Mouse (Mus musculus): ENCODE data around the gene Tmem204. TPM values are rescaled to one million over a fixed set of nuclear protein-coding genes. Genes with fewer than 3 reads are reported as not detected.

The Tmem204 gene
- polyA plus RNA-seq, 1 experiment, result 0.70 TPM

DNA sequence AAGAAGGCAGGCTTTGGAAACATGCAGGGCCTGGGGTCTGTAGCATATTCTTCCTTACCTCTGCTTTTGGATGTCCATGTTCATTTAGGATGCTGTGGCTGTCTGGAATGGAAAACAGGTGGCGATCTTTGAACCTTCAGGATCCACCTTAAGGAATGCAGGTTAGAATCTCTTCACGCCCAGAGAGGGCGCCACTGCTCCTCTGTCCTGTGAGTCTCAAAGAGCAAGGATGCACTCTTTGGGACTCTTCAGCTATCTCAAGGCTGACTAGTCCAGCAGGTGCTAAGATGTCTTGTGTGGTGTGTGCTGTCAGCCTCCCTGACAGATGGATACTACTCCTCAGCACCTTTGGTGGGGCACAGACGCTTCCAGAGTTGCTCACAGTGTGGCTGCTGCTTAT lies 47.2 kb downstream of the Tmem204 start:
- Histone ChIP-seq H3K4me3 (ENCODE audit: low read depth, low read length) (no peak overlapping the region), H3K9ac (ENCODE audit: low read depth, poor library complexity, severe bottlenecking) (no peak overlapping the region), H3K36me3 (ENCODE audit: control insufficient read depth, insufficient read depth, low read length, poor library complexity, severe bottlenecking) (peaks cover 2% of the 10 kb centered on the region; the same call in 1 of the 2 replicates), H3K9me3 (replicated peaks; ENCODE audit: control insufficient read depth, insufficient read depth, low read length, poor library complexity, severe bottlenecking) (no peaks in the 10 kb centered on the region), H3K27ac (ENCODE audit: insufficient read depth, low read length) (no peak overlapping the region), H3K4me1 (ENCODE audit: control insufficient read depth, insufficient read depth, low read length) (no peaks in the 10 kb centered on the region), H3K27me3 (ENCODE audit: control insufficient read depth, insufficient read depth, low read length, poor library complexity, severe bottlenecking) (no peaks in the 10 kb centered on the region)
- peak; percentile 56 for TF ChIP-seq CTCF (IDR thresholded peaks at IDR 0.05; ENCODE audit: low read depth, low read length)
- no peak for TF ChIP-seq EP300 (IDR thresholded peaks at IDR 0.05; ENCODE audit: insufficient read depth, low read depth, low read length)
- TF ChIP-seq POLR2A (IDR thresholded peaks at IDR 0.05; ENCODE audit: insufficient read depth, low read length), result no peak

GRCm38 (mm10) chr17:25016292-25017132 lies 66.9 kb downstream of the Tmem204 start:
- Histone ChIP-seq H3K27ac (ENCODE audit: insufficient read depth, low read length) (0 out of 2 replicates have a peak overlapping the region, but pooled peaks have one; percentile 6), H3K4me3 (ENCODE audit: low read depth, low read length) (peak overlapping the region; percentile 74), H3K9ac (ENCODE audit: low read depth, poor library complexity, severe bottlenecking) (peak overlapping the region; percentile 63), H3K9me3 (replicated peaks; ENCODE audit: control insufficient read depth, insufficient read depth, low read length, poor library complexity, severe bottlenecking) (no peaks in the 10 kb centered on the region), H3K36me3 (ENCODE audit: control insufficient read depth, insufficient read depth, low read length, poor library complexity, severe bottlenecking) (peaks cover 7% of the 10 kb centered on the region), H3K4me1 (ENCODE audit: control insufficient read depth, insufficient read depth, low read length) (no peaks in the 10 kb centered on the region), H3K27me3 (ENCODE audit: control insufficient read depth, insufficient read depth, low read length, poor library complexity, severe bottlenecking) (no peaks in the 10 kb centered on the region)
- no peak for TF ChIP-seq EP300 (IDR thresholded peaks at IDR 0.05; ENCODE audit: insufficient read depth, low read depth, low read length)
- peak; percentile 12 for TF ChIP-seq CTCF (IDR thresholded peaks at IDR 0.05; ENCODE audit: low read depth, low read length)

- Histone ChIP-seq H3K9me3 (replicated peaks; ENCODE audit: control insufficient read depth, insufficient read depth, low read length, poor library complexity, severe bottlenecking) (no peaks in the 10 kb centered on the region), H3K9ac (ENCODE audit: low read depth, poor library complexity, severe bottlenecking) (peak within 1 kb of the TSS; percentile 86), H3K4me3 (ENCODE audit: low read depth, low read length) (peak within 1 kb of the TSS; percentile 84), H3K36me3 (ENCODE audit: control insufficient read depth, insufficient read depth, low read length, poor library complexity, severe bottlenecking) (peaks cover 8% of the 10 kb centered on the region), H3K4me1 (ENCODE audit: control insufficient read depth, insufficient read depth, low read length) (no peaks in the 10 kb centered on the region), H3K27me3 (ENCODE audit: control insufficient read depth, insufficient read depth, low read length, poor library complexity, severe bottlenecking) (no peaks in the 10 kb centered on the region), H3K27ac (ENCODE audit: insufficient read depth, low read length) (0 out of 2 replicates have a peak within 1 kb of the TSS, but pooled peaks have one; percentile 6)
- TF ChIP-seq EP300 (IDR thresholded peaks at IDR 0.05; ENCODE audit: insufficient read depth, low read depth, low read length), result no peak
- TF ChIP-seq POLR2A (IDR thresholded peaks at IDR 0.05; ENCODE audit: insufficient read depth, low read length), result no peak
- no peak for TF ChIP-seq CTCF (IDR thresholded peaks at IDR 0.05; ENCODE audit: low read depth, low read length)
These were observed 67.6 kb downstream of the Tmem204 start, which contains the start of the genes Cramp1l and Ift140 for GRCm38 (mm10) chr17:25015655-25016291. Cramp1l (minus strand) TSS chr17:25015788. Ift140 (plus strand) TSS chr17:25016085.

GRCm38 (mm10) chr17:25014841-25015570 lies 68.4 kb downstream of the Tmem204 start:
- no peaks in the 10 kb centered on the region for H3K9me3 ChIP-seq (replicated peaks; ENCODE audit: control insufficient read depth, insufficient read depth, low read length, poor library complexity, severe bottlenecking)
- peak overlapping the region; percentile 84 for H3K4me3 ChIP-seq (ENCODE audit: low read depth, low read length)
- H3K9ac ChIP-seq (ENCODE audit: low read depth, poor library complexity, severe bottlenecking), result peak overlapping the region; percentile 86
- H3K27me3 ChIP-seq (ENCODE audit: control insufficient read depth, insufficient read depth, low read length, poor library complexity, severe bottlenecking), result no peaks in the 10 kb centered on the region
- no peak overlapping the region for H3K27ac ChIP-seq (ENCODE audit: insufficient read depth, low read length)
- H3K4me1 ChIP-seq (ENCODE audit: control insufficient read depth, insufficient read depth, low read length), result no peaks in the 10 kb centered on the region
- H3K36me3 ChIP-seq (ENCODE audit: control insufficient read depth, insufficient read depth, low read length, poor library complexity, severe bottlenecking), result peaks cover 15% of the 10 kb centered on the region
- TF ChIP-seq POLR2A (IDR thresholded peaks at IDR 0.05; ENCODE audit: insufficient read depth, low read length), result no peak
- TF ChIP-seq CTCF (IDR thresholded peaks at IDR 0.05; ENCODE audit: low read depth, low read length), result no peak
- TF ChIP-seq EP300 (IDR thresholded peaks at IDR 0.05; ENCODE audit: insufficient read depth, low read depth, low read length), result no peak

DNA sequence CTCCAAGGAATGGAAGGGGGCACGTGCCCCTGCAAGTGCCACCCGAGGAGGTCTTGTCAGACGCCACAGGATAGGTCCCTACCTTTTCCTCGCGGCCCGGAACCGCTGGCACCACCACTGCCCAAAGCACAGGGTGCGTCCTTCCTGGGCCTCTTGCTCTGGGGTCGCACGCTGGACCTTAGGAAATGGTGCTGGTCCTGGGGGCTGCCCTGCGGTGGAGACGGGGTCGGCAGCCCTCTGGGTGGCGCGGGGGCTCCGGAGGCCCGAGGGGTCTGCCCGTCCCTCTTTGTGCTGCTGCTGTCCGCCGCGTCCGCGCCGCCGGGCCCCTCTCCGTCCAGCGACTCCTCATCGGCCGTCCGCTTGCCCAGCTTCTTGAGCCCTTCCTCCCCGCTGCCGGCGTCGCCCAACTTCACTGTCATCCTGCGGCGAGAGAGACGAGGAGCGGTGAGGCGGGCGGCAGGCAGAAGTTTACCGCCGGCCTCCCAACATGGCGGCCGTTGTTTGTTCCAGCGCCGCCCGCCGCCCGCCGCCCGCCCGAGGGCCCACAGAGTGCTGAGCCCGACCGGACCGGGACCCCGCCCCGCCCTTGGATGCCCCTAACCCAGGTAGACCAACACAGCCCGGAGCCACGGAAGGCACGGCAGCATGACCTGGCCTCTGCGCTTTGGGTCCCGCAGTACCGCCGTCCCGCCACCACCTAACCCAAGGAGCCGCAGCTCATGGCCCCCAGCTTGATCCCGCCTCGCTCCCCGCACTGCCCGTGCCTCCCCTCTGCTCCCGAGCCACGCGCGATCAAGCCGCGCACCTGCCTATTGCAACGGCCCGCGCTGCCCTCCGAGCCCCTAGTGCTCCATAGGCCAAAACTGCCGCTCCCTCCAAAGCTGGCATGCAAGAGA lies 69.5 kb downstream of the Tmem204 start:
- Histone ChIP-seq H3K36me3 (ENCODE audit: control insufficient read depth, insufficient read depth, low read length, poor library complexity, severe bottlenecking) (peaks cover 20% of the 10 kb centered on the region), H3K9ac (ENCODE audit: low read depth, poor library complexity, severe bottlenecking) (peak overlapping the region; percentile 86), H3K27ac (ENCODE audit: insufficient read depth, low read length) (no peak overlapping the region), H3K27me3 (ENCODE audit: control insufficient read depth, insufficient read depth, low read length, poor library complexity, severe bottlenecking) (no peaks in the 10 kb centered on the region), H3K4me1 (ENCODE audit: control insufficient read depth, insufficient read depth, low read length) (no peaks in the 10 kb centered on the region), H3K9me3 (replicated peaks; ENCODE audit: control insufficient read depth, insufficient read depth, low read length, poor library complexity, severe bottlenecking) (no peaks in the 10 kb centered on the region), H3K4me3 (ENCODE audit: low read depth, low read length) (peak overlapping the region; percentile 80)
- TF ChIP-seq CTCF (IDR thresholded peaks at IDR 0.05; ENCODE audit: low read depth, low read length) (no peak), POLR2A (IDR thresholded peaks at IDR 0.05; ENCODE audit: insufficient read depth, low read length) (no peak), EP300 (IDR thresholded peaks at IDR 0.05; ENCODE audit: insufficient read depth, low read depth, low read length) (no peak)

Other genes with a start within 250 kb of the Tmem204 start
- gene Hagh, start 243.4 kb downstream of the Tmem204 start, polyA plus RNA-seq (2011; ENCODE audit: insufficient read depth, insufficient read length, low read depth, missing spikeins), result 26.9 and 30.2 TPM in 2 replicates
- 11.2 and 11.7 TPM in 2 replicates for gene Fahd1, start 233.2 kb downstream of the Tmem204 start, polyA plus RNA-seq (2011; ENCODE audit: insufficient read depth, insufficient read length, low read depth, missing spikeins)
- 3.0 and 3.8 TPM in 2 replicates for gene Igfals, start 217.6 kb downstream of the Tmem204 start, polyA plus RNA-seq (2011; ENCODE audit: insufficient read depth, insufficient read length, low read depth, missing spikeins)
- 29.8 and 39.0 TPM in 2 replicates for gene Nubp2, start 197.2 kb downstream of the Tmem204 start, polyA plus RNA-seq (2011; ENCODE audit: insufficient read depth, insufficient read length, low read depth, missing spikeins)
- gene Spsb3, start 196.9 kb downstream of the Tmem204 start, polyA plus RNA-seq (2011; ENCODE audit: insufficient read depth, insufficient read length, low read depth, missing spikeins), result 10.5 and 13.8 TPM in 2 replicates
- gene Eme2, start 188.5 kb downstream of the Tmem204 start, polyA plus RNA-seq (2011; ENCODE audit: insufficient read depth, insufficient read length, low read depth, missing spikeins), result 4.0 and 6.8 TPM in 2 replicates
- 29.9 and 35.5 TPM in 2 replicates for gene Mrps34, start 188.5 kb downstream of the Tmem204 start, polyA plus RNA-seq (2011; ENCODE audit: insufficient read depth, insufficient read length, low read depth, missing spikeins)
- gene Nme3, start 187.1 kb downstream of the Tmem204 start, polyA plus RNA-seq (2011; ENCODE audit: insufficient read depth, insufficient read length, low read depth, missing spikeins), result 31.1 and 32.3 TPM in 2 replicates
- gene Mapk8ip3, start 146.6 kb downstream of the Tmem204 start, polyA plus RNA-seq (2011; ENCODE audit: insufficient read depth, insufficient read length, low read depth, missing spikeins), result 54.8 and 59.5 TPM in 2 replicates
- gene Jpt2, start 122.9 kb downstream of the Tmem204 start, polyA plus RNA-seq (2011; ENCODE audit: insufficient read depth, insufficient read length, low read depth, missing spikeins), result 220 and 226 TPM in 2 replicates
- gene Cramp1l, start 67.8 kb downstream of the Tmem204 start, polyA plus RNA-seq (2011; ENCODE audit: insufficient read depth, insufficient read length, low read depth, missing spikeins), result 18.1 and 19.4 TPM in 2 replicates
- gene Ift140, start 67.5 kb downstream of the Tmem204 start, polyA plus RNA-seq (2011; ENCODE audit: insufficient read depth, insufficient read length, low read depth, missing spikeins), result 24.2 and 32.6 TPM in 2 replicates
- 17.1 and 18.3 TPM in 2 replicates for gene Telo2, start 32.4 kb upstream of the Tmem204 start, polyA plus RNA-seq (2011; ENCODE audit: insufficient read depth, insufficient read length, low read depth, missing spikeins)
- gene Ptx4, start 37.2 kb upstream of the Tmem204 start, polyA plus RNA-seq (2011; ENCODE audit: insufficient read depth, insufficient read length, low read depth, missing spikeins), result not detected in 2 replicates
- gene Clcn7, start 49.8 kb upstream of the Tmem204 start, polyA plus RNA-seq (2011; ENCODE audit: insufficient read depth, insufficient read length, low read depth, missing spikeins), result 16.0 and 20.9 TPM in 2 replicates
- gene Ccdc154, start 78.9 kb upstream of the Tmem204 start, polyA plus RNA-seq (2011; ENCODE audit: insufficient read depth, insufficient read length, low read depth, missing spikeins), result not detected in 2 replicates
- gene Gm38655, start 91.9 kb upstream of the Tmem204 start, polyA plus RNA-seq (2011; ENCODE audit: insufficient read depth, insufficient read length, low read depth, missing spikeins), result not detected in 2 replicates
- gene BC003965, start 101.0 kb upstream of the Tmem204 start, polyA plus RNA-seq (2011; ENCODE audit: insufficient read depth, insufficient read length, low read depth, missing spikeins), result 13.6 and 14.9 TPM in 2 replicates
- 21.1 and 22.9 TPM in 2 replicates for gene Unkl, start 104.8 kb upstream of the Tmem204 start, polyA plus RNA-seq (2011; ENCODE audit: insufficient read depth, insufficient read length, low read depth, missing spikeins)
- gene Gnptg, start 156.5 kb upstream of the Tmem204 start, polyA plus RNA-seq (2011; ENCODE audit: insufficient read depth, insufficient read length, low read depth, missing spikeins), result 15.2 and 19.5 TPM in 2 replicates
- gene Tsr3, start 156.6 kb upstream of the Tmem204 start, polyA plus RNA-seq (2011; ENCODE audit: insufficient read depth, insufficient read length, low read depth, missing spikeins), result 23.5 and 25.2 TPM in 2 replicates
- 1.3 and 1.6 TPM in 2 replicates for gene Baiap3, start 172.8 kb upstream of the Tmem204 start, polyA plus RNA-seq (2011; ENCODE audit: insufficient read depth, insufficient read length, low read depth, missing spikeins)
- 430 and 432 TPM in 2 replicates for gene Ube2i, start 191.0 kb upstream of the Tmem204 start, polyA plus RNA-seq (2011; ENCODE audit: insufficient read depth, insufficient read length, low read depth, missing spikeins)
- gene Prss34, start 214.8 kb upstream of the Tmem204 start, polyA plus RNA-seq (2011; ENCODE audit: insufficient read depth, insufficient read length, low read depth, missing spikeins), result not detected in 2 replicates
- not detected in 2 replicates for gene Prss28, start 225.1 kb upstream of the Tmem204 start, polyA plus RNA-seq (2011; ENCODE audit: insufficient read depth, insufficient read length, low read depth, missing spikeins)
- gene Prss29, start 235.1 kb upstream of the Tmem204 start, polyA plus RNA-seq (2011; ENCODE audit: insufficient read depth, insufficient read length, low read depth, missing spikeins), result not detected in 2 replicates

Data from ES-Bruce4 (cell line).